Mouse (Mus musculus) heart, postnatal 4 days (tissue): Measurements from ENCODE around the gene Dapk1. TPM values are rescaled to one million over a fixed set of nuclear protein-coding genes. Genes with fewer than 3 reads are reported as not detected.

Experiments
- DNase-seq: peaks from one replicate; pipeline ENCODE4 v3.0.0; 2021
- total RNA-seq, 2 experiments: library from RNA; stranded (reverse); gene quantifications; 2 replicates each; pipeline ENCODE4 v1.2.3; 2021

The Dapk1 gene
- total RNA-seq, 2 experiments from 2014 or later: 15.9 to 22.7 TPM

GRCm38 (mm10) chr13:60616036-60616435, 14.3 kb downstream of the Dapk1 start:
- no peak for DNase-seq

- no peak for DNase-seq
These were observed 16.5 kb downstream of the Dapk1 start for GRCm38 (mm10) chr13:60618287-60618686.

- DNase-seq: no peak
These were observed 18.0 kb downstream of the Dapk1 start for GRCm38 (mm10) chr13:60619723-60620122.

- no peak for DNase-seq
These were observed 19.7 kb downstream of the Dapk1 start for GRCm38 (mm10) chr13:60621411-60621965.

- no peak for DNase-seq
These were observed 23.8 kb downstream of the Dapk1 start for GRCm38 (mm10) chr13:60625581-60625980.

- DNase-seq: no peak
These were observed 26.3 kb downstream of the Dapk1 start for GRCm38 (mm10) chr13:60627843-60628656.

GRCm38 (mm10) chr13:60628657-60628950, 26.9 kb downstream of the Dapk1 start:
- no peak for DNase-seq

- DNase-seq: no peak
These were observed 27.7 kb downstream of the Dapk1 start for GRCm38 (mm10) chr13:60629419-60629818.

- peak; percentile 41 for DNase-seq
These were observed 32.2 kb downstream of the Dapk1 start for GRCm38 (mm10) chr13:60633945-60634344.

GRCm38 (mm10) chr13:60635636-60636035, 33.9 kb downstream of the Dapk1 start:
- peak; percentile 13 for DNase-seq

- no peak for DNase-seq
These were observed 37.8 kb downstream of the Dapk1 start for GRCm38 (mm10) chr13:60639482-60640055.

GRCm38 (mm10) chr13:60640420-60640819, 38.7 kb downstream of the Dapk1 start:
- no peak for DNase-seq

GRCm38 (mm10) chr13:60644457-60644889, 42.7 kb downstream of the Dapk1 start:
- DNase-seq: no peak

- no peak for DNase-seq
These were observed 45.0 kb downstream of the Dapk1 start for GRCm38 (mm10) chr13:60646791-60647190.

- DNase-seq: no peak
These were observed 46.6 kb downstream of the Dapk1 start for GRCm38 (mm10) chr13:60648350-60648749.

GRCm38 (mm10) chr13:60650000-60650399, 48.3 kb downstream of the Dapk1 start:
- DNase-seq: no peak

GRCm38 (mm10) chr13:60654017-60654565, 52.3 kb downstream of the Dapk1 start:
- no peak for DNase-seq

- no peak for DNase-seq
These were observed 53.5 kb downstream of the Dapk1 start for GRCm38 (mm10) chr13:60655246-60655645.

- no peak for DNase-seq
These were observed 57.9 kb downstream of the Dapk1 start for GRCm38 (mm10) chr13:60659600-60659999.

- no peak for DNase-seq
These were observed 58.3 kb downstream of the Dapk1 start for GRCm38 (mm10) chr13:60660056-60660455.

GRCm38 (mm10) chr13:60660711-60661261, 59.0 kb downstream of the Dapk1 start:
- DNase-seq: no peak

- DNase-seq: no peak
These were observed 60.9 kb downstream of the Dapk1 start for GRCm38 (mm10) chr13:60662493-60663177.

GRCm38 (mm10) chr13:60664058-60664457, 62.3 kb downstream of the Dapk1 start:
- DNase-seq: no peak
